8 mouse cellular contexts compared by ENCODE assay signal in the genomic region with DNA sequence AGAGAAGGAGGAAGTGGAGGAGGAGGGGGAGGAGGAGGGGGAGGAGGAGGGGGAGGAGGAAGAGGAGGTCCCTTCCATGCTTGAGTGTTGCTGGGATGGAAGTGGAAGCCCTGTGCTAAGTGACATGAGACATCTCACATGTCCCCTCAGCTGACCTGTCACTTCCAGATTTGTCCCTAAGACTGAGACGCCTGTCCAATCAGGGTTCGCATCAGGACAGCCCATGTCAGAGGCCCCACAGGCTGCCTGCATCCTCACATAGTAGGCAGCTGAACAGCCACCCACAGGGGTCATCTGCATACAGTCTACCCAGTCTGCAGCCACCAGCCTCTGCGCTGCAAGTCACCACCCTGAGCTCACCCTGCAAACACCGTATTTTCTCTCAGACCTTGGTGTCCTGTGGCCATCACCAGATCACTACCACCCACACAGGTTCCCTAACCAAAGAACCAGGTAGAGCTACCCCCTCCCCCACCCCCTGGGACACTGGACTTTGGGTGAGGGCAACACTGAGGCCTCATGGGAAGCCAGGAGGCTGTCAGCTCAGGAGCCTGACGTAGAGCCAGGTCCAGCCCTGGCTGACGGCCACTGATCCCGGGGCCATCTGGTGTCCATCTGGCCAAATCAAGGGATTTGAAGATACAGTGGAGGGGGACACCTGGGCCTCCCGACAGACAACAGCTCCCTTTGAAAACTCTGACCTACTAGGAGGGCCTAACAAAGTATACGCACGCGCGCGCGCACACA. TPM values are rescaled to one million over a fixed set of nuclear protein-coding genes. Genes with fewer than 3 reads are reported as not detected.
DNase-seq lines count a peak whose midpoint lies in the region.

No protein-coding gene starts in this region.

- DNase-seq in left cerebral cortex, postnatal 4 days, result peak; percentile 94
- no peak for DNase-seq in left cerebral cortex, postnatal 36 days (ENCODE audit: low spot score in 2 of 2)
- peak; percentile 99 for DNase-seq in cerebellum, postnatal 10 days
- DNase-seq in kidney, postnatal 25 days, result peak; percentile 79 to 93
- peak; percentile 65 for DNase-seq in retina, embryonic 14.5 days (ENCODE audit: low spot score)
- DNase-seq in thymus, postnatal 25 days, result no peak
- no peak for DNase-seq in left cerebral cortex, adult 11 months (ENCODE audit: low spot score)
- no peak for DNase-seq in thymus, postnatal 4 days

- intact Hi-C loops in left cerebral cortex, postnatal 4 days (cut with DNase I), result no loop called here
- intact Hi-C loops in left cerebral cortex, postnatal 36 days (cut with DNase I), result no loop called here

RNA-seq across cellular contexts. Expression of gene Ttyh2, which starts 9.6 kb away (rescaled TPM):
- 10 to 100 TPM; 19.9 to 21.4 TPM for total RNA-seq in left cerebral cortex, postnatal 4 days (2021)
- total RNA-seq in left cerebral cortex, postnatal 36 days (2021), result 10 to 100 TPM; 20.8 to 31.0 TPM

RNA-seq across cellular contexts. Expression of gene Rpl38, which starts 16.5 kb away (rescaled TPM):
- total RNA-seq in left cerebral cortex, postnatal 4 days (2021), result 1,000 to 10,000 TPM; 1,144 to 1,233 TPM
- 100 to 1,000 TPM; 750 to 833 TPM for total RNA-seq in left cerebral cortex, postnatal 36 days (2021)

RNA-seq across cellular contexts. Expression of gene Dnaic2, which starts 42.4 kb away (rescaled TPM):
- 1 to 10 TPM; 1.5 to 1.8 TPM for total RNA-seq in left cerebral cortex, postnatal 4 days (2021)
- 1 to 10 TPM in 1 of 2 experiments, under 1 TPM in 1; 0.91 to 2.1 TPM for total RNA-seq in left cerebral cortex, postnatal 36 days (2021)

Comparison
In these comparisons a context has a peak if more than half of its experiments do, and no peak if none do; other contexts are left out.
1. DNase-seq: peak in left cerebral cortex, postnatal 4 days (single experiment), cerebellum, postnatal 10 days (2 of 2), kidney, postnatal 25 days (2 of 2) and retina, embryonic 14.5 days (single experiment); none in left cerebral cortex, postnatal 36 days (0 of 2), thymus, postnatal 25 days (single experiment), left cerebral cortex, adult 11 months (single experiment) and thymus, postnatal 4 days (single experiment).